Mouse (Mus musculus): ENCODE measurements around the gene Vti1a. TPM values are rescaled to one million over a fixed set of nuclear protein-coding genes. Genes with fewer than 3 reads are reported as not detected.

The Vti1a gene
- polyA plus RNA-seq, 1 experiment from 2014 or later, result 12.8 TPM

- WGBS (ENCODE audit: insufficient replicate concordance), result 75% methylated on average over 14 of the region's 14 CpGs
- no peak overlapping the region for H3K27ac ChIP-seq (ENCODE audit: low read length)
- H3K9me3 ChIP-seq (replicated peaks; ENCODE audit: control insufficient read depth, low read length), result no peaks in the 10 kb centered on the region
- H3K27me3 ChIP-seq (ENCODE audit: control insufficient read depth, insufficient read depth, low read depth, low read length), result no peaks in the 10 kb centered on the region
- ATAC-seq (ENCODE audit: low read depth), result no peak
- no peaks in the 10 kb centered on the region for H3K4me1 ChIP-seq (ENCODE audit: control insufficient read depth, low read depth, low read length)
- H3K4me3 ChIP-seq (ENCODE audit: low read depth, low read length), result no peak overlapping the region
- H3K9ac ChIP-seq (ENCODE audit: low read depth, low read length), result no peak overlapping the region
- H3K4me2 ChIP-seq (ENCODE audit: low read depth, low read length), result no peak overlapping the region
- no peaks in the 10 kb centered on the region for H3K36me3 ChIP-seq (ENCODE audit: control insufficient read depth, insufficient read depth)
Measured at GRCm38 (mm10) chr19:55620411-55621008, 304.4 kb downstream of the Vti1a start.

- ATAC-seq (ENCODE audit: low read depth), result no peak
- 72% methylated on average over 12 of the region's 12 CpGs for WGBS (ENCODE audit: insufficient replicate concordance)
- Histone ChIP-seq H3K9me3 (replicated peaks; ENCODE audit: control insufficient read depth, low read length) (no peaks in the 10 kb centered on the region), H3K9ac (ENCODE audit: low read depth, low read length) (no peak overlapping the region), H3K4me2 (ENCODE audit: low read depth, low read length) (no peak overlapping the region), H3K4me1 (ENCODE audit: control insufficient read depth, low read depth, low read length) (no peaks in the 10 kb centered on the region), H3K4me3 (ENCODE audit: low read depth, low read length) (no peak overlapping the region), H3K27ac (ENCODE audit: low read length) (no peak overlapping the region), H3K27me3 (ENCODE audit: control insufficient read depth, insufficient read depth, low read depth, low read length) (no peaks in the 10 kb centered on the region), H3K36me3 (ENCODE audit: control insufficient read depth, insufficient read depth) (no peaks in the 10 kb centered on the region)
Measured at GRCm38 (mm10) chr19:55621011-55621625, 305.0 kb downstream of the Vti1a start.

- no peak for ATAC-seq (ENCODE audit: low read depth)
- no peak overlapping the region for H3K4me3 ChIP-seq (ENCODE audit: low read depth, low read length)
- no peaks in the 10 kb centered on the region for H3K27me3 ChIP-seq (ENCODE audit: control insufficient read depth, insufficient read depth, low read depth, low read length)
- WGBS (ENCODE audit: insufficient replicate concordance), result 77% methylated on average over 18 of the region's 18 CpGs
- no peak overlapping the region for H3K27ac ChIP-seq (ENCODE audit: low read length)
- H3K36me3 ChIP-seq (ENCODE audit: control insufficient read depth, insufficient read depth), result no peaks in the 10 kb centered on the region
- H3K4me2 ChIP-seq (ENCODE audit: low read depth, low read length), result no peak overlapping the region
- no peaks in the 10 kb centered on the region for H3K4me1 ChIP-seq (ENCODE audit: control insufficient read depth, low read depth, low read length)
- no peak overlapping the region for H3K9ac ChIP-seq (ENCODE audit: low read depth, low read length)
- H3K9me3 ChIP-seq (replicated peaks; ENCODE audit: control insufficient read depth, low read length), result no peaks in the 10 kb centered on the region
Measured at GRCm38 (mm10) chr19:55622821-55623220, 306.7 kb downstream of the Vti1a start.

GRCm38 (mm10) chr19:55623605-55624004, 307.5 kb downstream of the Vti1a start:
- H3K9me3 ChIP-seq (replicated peaks; ENCODE audit: control insufficient read depth, low read length), result no peaks in the 10 kb centered on the region
- H3K4me2 ChIP-seq (ENCODE audit: low read depth, low read length), result no peak overlapping the region
- H3K27ac ChIP-seq (ENCODE audit: low read length), result no peak overlapping the region
- no peak overlapping the region for H3K4me3 ChIP-seq (ENCODE audit: low read depth, low read length)
- no peaks in the 10 kb centered on the region for H3K4me1 ChIP-seq (ENCODE audit: control insufficient read depth, low read depth, low read length)
- ATAC-seq (ENCODE audit: low read depth), result no peak
- WGBS (ENCODE audit: insufficient replicate concordance), result 80% methylated on average over 13 of the region's 13 CpGs
- H3K27me3 ChIP-seq (ENCODE audit: control insufficient read depth, insufficient read depth, low read depth, low read length), result no peaks in the 10 kb centered on the region
- no peak overlapping the region for H3K9ac ChIP-seq (ENCODE audit: low read depth, low read length)
- no peaks in the 10 kb centered on the region for H3K36me3 ChIP-seq (ENCODE audit: control insufficient read depth, insufficient read depth)

GRCm38 (mm10) chr19:55626483-55626882, 310.4 kb downstream of the Vti1a start:
- Histone ChIP-seq H3K27ac (ENCODE audit: low read length) (no peak overlapping the region), H3K4me3 (ENCODE audit: low read depth, low read length) (no peak overlapping the region), H3K27me3 (ENCODE audit: control insufficient read depth, insufficient read depth, low read depth, low read length) (no peaks in the 10 kb centered on the region), H3K36me3 (ENCODE audit: control insufficient read depth, insufficient read depth) (no peaks in the 10 kb centered on the region), H3K9me3 (replicated peaks; ENCODE audit: control insufficient read depth, low read length) (no peaks in the 10 kb centered on the region), H3K4me2 (ENCODE audit: low read depth, low read length) (no peak overlapping the region), H3K4me1 (ENCODE audit: control insufficient read depth, low read depth, low read length) (no peaks in the 10 kb centered on the region), H3K9ac (ENCODE audit: low read depth, low read length) (no peak overlapping the region)
- ATAC-seq (ENCODE audit: low read depth), result no peak
- 87% methylated on average over 16 of the region's 16 CpGs for WGBS (ENCODE audit: insufficient replicate concordance)

- no peak for ATAC-seq (ENCODE audit: low read depth)
- Histone ChIP-seq H3K4me3 (ENCODE audit: low read depth, low read length) (no peak overlapping the region), H3K9me3 (replicated peaks; ENCODE audit: control insufficient read depth, low read length) (no peaks in the 10 kb centered on the region), H3K4me1 (ENCODE audit: control insufficient read depth, low read depth, low read length) (no peaks in the 10 kb centered on the region), H3K27me3 (ENCODE audit: control insufficient read depth, insufficient read depth, low read depth, low read length) (no peaks in the 10 kb centered on the region), H3K36me3 (ENCODE audit: control insufficient read depth, insufficient read depth) (no peaks in the 10 kb centered on the region), H3K4me2 (ENCODE audit: low read depth, low read length) (no peak overlapping the region), H3K9ac (ENCODE audit: low read depth, low read length) (no peak overlapping the region), H3K27ac (ENCODE audit: low read length) (no peak overlapping the region)
- 75% methylated on average over 12 of the region's 12 CpGs for WGBS (ENCODE audit: insufficient replicate concordance)
Measured at GRCm38 (mm10) chr19:55626952-55627351, 310.9 kb downstream of the Vti1a start.

- ATAC-seq (ENCODE audit: low read depth), result no peak
- Histone ChIP-seq H3K36me3 (ENCODE audit: control insufficient read depth, insufficient read depth) (no peaks in the 10 kb centered on the region), H3K27me3 (ENCODE audit: control insufficient read depth, insufficient read depth, low read depth, low read length) (no peaks in the 10 kb centered on the region), H3K9me3 (replicated peaks; ENCODE audit: control insufficient read depth, low read length) (no peaks in the 10 kb centered on the region), H3K27ac (ENCODE audit: low read length) (no peak overlapping the region), H3K4me1 (ENCODE audit: control insufficient read depth, low read depth, low read length) (no peaks in the 10 kb centered on the region), H3K9ac (ENCODE audit: low read depth, low read length) (no peak overlapping the region), H3K4me3 (ENCODE audit: low read depth, low read length) (no peak overlapping the region), H3K4me2 (ENCODE audit: low read depth, low read length) (no peak overlapping the region)
- 76% methylated on average over 15 of the region's 15 CpGs for WGBS (ENCODE audit: insufficient replicate concordance)
Measured at GRCm38 (mm10) chr19:55635488-55635887, 319.4 kb downstream of the Vti1a start.

- no peaks in the 10 kb centered on the region for H3K36me3 ChIP-seq (ENCODE audit: control insufficient read depth, insufficient read depth)
- WGBS (ENCODE audit: insufficient replicate concordance), result 65% methylated on average over 6 of the region's 6 CpGs
- H3K27ac ChIP-seq (ENCODE audit: low read length), result no peak overlapping the region
- no peak overlapping the region for H3K9ac ChIP-seq (ENCODE audit: low read depth, low read length)
- H3K9me3 ChIP-seq (replicated peaks; ENCODE audit: control insufficient read depth, low read length), result no peaks in the 10 kb centered on the region
- H3K27me3 ChIP-seq (ENCODE audit: control insufficient read depth, insufficient read depth, low read depth, low read length), result no peaks in the 10 kb centered on the region
- H3K4me1 ChIP-seq (ENCODE audit: control insufficient read depth, low read depth, low read length), result peaks cover 6% of the 10 kb centered on the region
- H3K4me2 ChIP-seq (ENCODE audit: low read depth, low read length), result no peak overlapping the region
- no peak overlapping the region for H3K4me3 ChIP-seq (ENCODE audit: low read depth, low read length)
- ATAC-seq (ENCODE audit: low read depth), result no peak
Measured at GRCm38 (mm10) chr19:55640251-55640650, 324.2 kb downstream of the Vti1a start.

GRCm38 (mm10) chr19:55641891-55642290, 325.8 kb downstream of the Vti1a start:
- Histone ChIP-seq H3K9me3 (replicated peaks; ENCODE audit: control insufficient read depth, low read length) (no peaks in the 10 kb centered on the region), H3K4me1 (ENCODE audit: control insufficient read depth, low read depth, low read length) (peaks cover 6% of the 10 kb centered on the region), H3K4me3 (ENCODE audit: low read depth, low read length) (no peak overlapping the region), H3K4me2 (ENCODE audit: low read depth, low read length) (no peak overlapping the region), H3K36me3 (ENCODE audit: control insufficient read depth, insufficient read depth) (no peaks in the 10 kb centered on the region), H3K27ac (ENCODE audit: low read length) (no peak overlapping the region), H3K27me3 (ENCODE audit: control insufficient read depth, insufficient read depth, low read depth, low read length) (no peaks in the 10 kb centered on the region), H3K9ac (ENCODE audit: low read depth, low read length) (no peak overlapping the region)
- WGBS (ENCODE audit: insufficient replicate concordance), result 50% methylated on average over 2 of the region's 2 CpGs
- no peak for ATAC-seq (ENCODE audit: low read depth)
